Mouse (Mus musculus) testis, adult 2 months (tissue): ENCODE data around the gene Hspg2. TPM values are rescaled to one million over a fixed set of nuclear protein-coding genes. Genes with fewer than 3 reads are reported as not detected.

Experiments
- H3K27ac ChIP-seq: fragments of 200-500 bp; 2 replicates; pipeline ENCODE4 v1.5.1; 2012; ENCODE audit warnings: low read depth, low read length; ENCODE audit not compliant: control insufficient read depth, insufficient read depth
- H3K27me3 ChIP-seq: fragments of 200-500 bp; 2 replicates; pipeline ENCODE4 v1.6.1; 2012; ENCODE audit warnings: mild to moderate bottlenecking, low read length, moderate library complexity; ENCODE audit not compliant: control insufficient read depth, insufficient read depth
- H3K36me3 ChIP-seq: fragments of 200-500 bp; 2 replicates; pipeline ENCODE4 v1.6.1; 2012; ENCODE audit warnings: mild to moderate bottlenecking, low read length; ENCODE audit not compliant: control insufficient read depth, insufficient read depth
- H3K4me1 ChIP-seq: fragments of 200-500 bp; 2 replicates; pipeline ENCODE4 v1.6.1; 2012; ENCODE audit warnings: low read length; ENCODE audit not compliant: control insufficient read depth, insufficient read depth
- H3K4me3 ChIP-seq: fragments of 200-500 bp; 2 replicates; pipeline ENCODE4 v1.5.1; 2012; ENCODE audit warnings: low read depth, mild to moderate bottlenecking, low read length, moderate library complexity, mixed read lengths; ENCODE audit not compliant: control insufficient read depth
- CTCF ChIP-seq: fragments of 200-500 bp; IDR thresholded peaks from 2 replicates; pipeline ENCODE4 v1.5.1; 2012; ENCODE audit warnings: low read depth, mild to moderate bottlenecking, inconsistent platforms, low read length, moderate library complexity; ENCODE audit not compliant: control insufficient read depth, insufficient read depth, insufficient replicate concordance
- POLR2A ChIP-seq: fragments of 200-500 bp; IDR thresholded peaks from 2 replicates; pipeline ENCODE4 v1.6.1; 2012; ENCODE audit warnings: low read depth, mild to moderate bottlenecking, inconsistent platforms, low read length, moderate library complexity; ENCODE audit not compliant: control insufficient read depth
- polyA plus RNA-seq: library from polyadenylated mRNA; depleted of rRNA; stranded (reverse); fragments of >200 nt; gene quantifications from 2 replicates; pipeline ENCODE4 v1.2.3, GENCODE M21; 2012

Gene Hspg2
- polyA plus RNA-seq, 1 experiment, result 7.4 TPM

GRCm38 (mm10) chr4:137481381-137482030 lies 12.9 kb downstream of the Hspg2 start:
- Histone ChIP-seq H3K36me3 (no peaks in the 10 kb centered on the region), H3K4me1 (peaks cover 17% of the 10 kb centered on the region), H3K4me3 (no peak overlapping the region)

GRCm38 (mm10) chr4:137483871-137484270 lies 15.3 kb downstream of the Hspg2 start:
- Histone ChIP-seq H3K27me3 (no peaks in the 10 kb centered on the region), H3K36me3 (no peaks in the 10 kb centered on the region), H3K27ac (no peak overlapping the region), H3K4me3 (no peak overlapping the region), H3K4me1 (peaks cover 13% of the 10 kb centered on the region)
- TF ChIP-seq CTCF (no peak), POLR2A (no peak)

More at GRCm38 (mm10) chr4:137481381-137482030, 12.9 kb downstream of the Hspg2 start:
- Histone ChIP-seq H3K27me3 (no peaks in the 10 kb centered on the region), H3K27ac (no peak overlapping the region)
- TF ChIP-seq CTCF, result no peak
- TF ChIP-seq POLR2A, result no peak

- Histone ChIP-seq H3K27me3 (no peaks in the 10 kb centered on the region), H3K4me1 (peaks cover 12% of the 10 kb centered on the region), H3K4me3 (no peak overlapping the region), H3K27ac (no peak overlapping the region; the same call in 1 of the 2 replicates), H3K36me3 (no peaks in the 10 kb centered on the region)
- no peak for TF ChIP-seq POLR2A
- TF ChIP-seq CTCF, result no peak
Observed at GRCm38 (mm10) chr4:137484586-137484985, 16.0 kb downstream of the Hspg2 start.

- Histone ChIP-seq H3K27ac (no peak overlapping the region), H3K4me3 (no peak overlapping the region), H3K27me3 (no peaks in the 10 kb centered on the region), H3K4me1 (peaks cover 10% of the 10 kb centered on the region), H3K36me3 (no peaks in the 10 kb centered on the region)
- TF ChIP-seq CTCF (no peak), POLR2A (no peak)
Observed at GRCm38 (mm10) chr4:137485258-137485960, 16.8 kb downstream of the Hspg2 start.

GRCm38 (mm10) chr4:137486081-137487014 lies 17.8 kb downstream of the Hspg2 start:
- H3K4me3 ChIP-seq, result no peak overlapping the region
- H3K27me3 ChIP-seq, result no peaks in the 10 kb centered on the region
- no peak overlapping the region; the same call in 1 of the 2 replicates for H3K27ac ChIP-seq
- H3K36me3 ChIP-seq, result no peaks in the 10 kb centered on the region
- TF ChIP-seq CTCF (no peak), POLR2A (no peak)
- peaks cover 10% of the 10 kb centered on the region for H3K4me1 ChIP-seq

GRCm38 (mm10) chr4:137487286-137488000 lies 18.9 kb downstream of the Hspg2 start:
- Histone ChIP-seq H3K4me1 (peaks cover 8% of the 10 kb centered on the region), H3K27ac (no peak overlapping the region; the same call in 1 of the 2 replicates), H3K27me3 (no peaks in the 10 kb centered on the region), H3K36me3 (no peaks in the 10 kb centered on the region), H3K4me3 (no peak overlapping the region)
- TF ChIP-seq POLR2A, result no peak
- TF ChIP-seq CTCF, result no peak
